Mouse (Mus musculus): ENCODE results near the gene Fbxw7. TPM values are rescaled to one million over a fixed set of nuclear protein-coding genes. Genes with fewer than 3 reads are reported as not detected.
"Not testable (repeated sequence)": the region's sequence is repeated elsewhere in the genome, so short reads cannot be mapped to it uniquely, and the experiment has no call there.

Fbxw7 gene
- total RNA-seq, 2 experiments from 2014 or later: 41.9 to 45.6 TPM

DNA sequence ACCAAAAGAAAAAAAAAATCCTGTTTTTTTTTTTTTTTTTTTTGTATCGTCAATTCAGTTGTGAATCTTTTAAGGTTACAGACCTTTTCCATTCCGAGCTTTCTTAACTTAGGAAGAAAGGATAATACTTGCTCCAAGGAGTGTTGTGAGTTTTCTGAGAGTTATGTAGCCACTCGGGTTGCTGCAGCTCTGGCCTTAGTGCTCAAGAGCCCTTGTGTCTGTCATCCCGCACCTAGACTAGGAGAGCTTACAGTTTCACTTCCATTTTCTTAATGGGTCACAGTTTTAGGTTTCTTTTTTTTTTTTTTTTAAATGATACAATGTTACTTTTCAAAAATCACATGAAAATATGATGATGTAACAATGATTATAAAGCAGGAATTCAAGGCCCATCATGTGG, 12.5 kb downstream of the Fbxw7 start:
- DNase-seq: no peak

DNA sequence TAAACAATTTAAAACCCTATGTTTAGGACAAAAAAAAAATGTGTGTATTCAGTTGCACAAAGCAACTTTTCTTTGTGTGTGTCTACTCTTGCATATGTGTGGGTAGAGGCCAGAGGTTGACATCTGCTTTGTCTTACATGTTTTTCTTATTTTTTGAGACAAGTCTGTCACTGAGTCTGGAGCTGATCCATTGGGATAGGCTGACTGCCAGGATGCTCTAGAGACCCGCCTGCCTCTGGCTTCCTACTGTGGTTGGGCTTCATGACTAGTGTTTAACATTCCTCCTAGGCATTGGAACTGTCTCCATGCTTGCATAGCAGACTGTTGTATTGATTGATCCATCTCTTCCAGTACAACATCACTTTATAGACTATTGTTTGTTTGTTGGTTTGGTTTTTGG, 14.3 kb downstream of the Fbxw7 start:
- no peak for DNase-seq

DNA sequence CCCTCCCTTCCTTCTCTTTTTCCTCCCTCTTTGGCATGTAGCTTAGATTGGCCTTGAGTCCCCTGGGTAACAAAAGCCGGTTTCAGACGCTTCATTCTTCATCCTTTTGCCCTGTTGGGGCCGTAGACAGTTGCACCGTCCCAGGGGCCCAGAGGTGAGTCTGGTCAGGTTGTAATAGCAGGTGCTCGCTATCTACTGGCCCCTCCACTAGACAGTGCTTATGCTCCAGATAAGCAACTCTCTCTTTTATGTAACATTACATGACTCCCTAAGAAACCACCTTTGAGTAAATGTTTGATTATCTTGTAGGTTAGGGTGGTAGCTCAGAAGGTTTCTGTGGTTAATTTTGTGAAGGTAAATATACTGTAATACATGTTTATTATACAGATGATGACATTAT, 21.0 kb downstream of the Fbxw7 start:
- DNase-seq: no peak

DNA sequence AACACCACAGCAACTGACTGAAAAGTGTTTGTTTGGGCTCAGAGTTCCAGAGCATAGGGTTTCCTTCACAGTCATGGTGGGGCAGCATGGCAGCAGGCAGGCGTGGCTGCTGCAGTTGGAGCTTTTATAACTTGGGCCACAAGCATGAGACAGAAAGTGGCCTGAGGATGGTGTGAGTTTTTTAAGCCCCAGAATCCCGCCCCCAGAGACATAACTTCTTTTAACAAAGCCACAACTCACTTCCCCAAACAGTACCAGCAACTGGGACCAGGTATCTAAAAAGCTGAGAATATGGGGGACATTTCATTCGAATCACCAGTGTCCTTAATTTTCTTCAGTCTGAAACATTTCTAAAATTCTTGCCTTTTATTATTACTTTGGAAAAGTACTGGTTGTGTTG, 22.9 kb downstream of the Fbxw7 start:
- DNase-seq: no peak

DNA sequence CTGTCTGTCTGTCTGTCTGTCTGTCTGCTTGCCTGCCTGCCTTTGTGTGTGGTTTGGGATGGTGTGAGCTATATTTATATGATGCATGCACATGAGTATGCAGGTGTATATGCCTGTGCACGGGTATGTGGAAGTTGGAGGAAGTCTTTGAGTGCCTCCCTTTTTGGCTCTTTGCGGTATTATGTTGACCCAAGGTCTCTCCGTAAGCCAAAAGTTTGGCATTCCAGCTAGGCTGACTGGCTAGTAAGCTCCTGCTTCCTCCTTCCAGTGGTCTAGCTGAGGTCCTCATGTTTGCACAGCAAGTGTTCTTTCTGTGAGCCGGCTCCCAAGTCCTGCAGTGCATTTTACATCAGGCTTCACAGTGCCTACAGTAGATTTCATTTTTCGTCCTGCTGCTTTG, 24.4 kb downstream of the Fbxw7 start:
- DNase-seq: no peak

DNA sequence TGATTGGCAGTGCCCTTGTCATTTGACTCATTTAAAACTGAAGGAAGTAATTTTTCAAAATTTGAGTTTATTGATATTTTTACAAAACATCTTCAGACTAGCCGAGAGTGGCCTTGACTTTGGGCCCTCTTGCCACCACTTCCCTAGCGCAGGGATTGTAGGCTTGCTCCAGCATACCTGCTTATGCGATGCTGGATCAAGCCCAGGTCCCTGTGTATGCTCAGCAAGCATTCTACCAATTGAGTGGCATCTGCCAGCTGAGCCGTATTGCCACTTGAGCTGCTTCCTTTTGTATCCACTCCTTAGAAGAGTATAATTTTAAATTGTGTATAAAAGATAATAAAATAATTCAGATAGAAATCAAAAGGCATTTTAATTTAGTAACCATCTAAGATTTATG, 26.2 kb downstream of the Fbxw7 start:
- no peak for DNase-seq

DNA sequence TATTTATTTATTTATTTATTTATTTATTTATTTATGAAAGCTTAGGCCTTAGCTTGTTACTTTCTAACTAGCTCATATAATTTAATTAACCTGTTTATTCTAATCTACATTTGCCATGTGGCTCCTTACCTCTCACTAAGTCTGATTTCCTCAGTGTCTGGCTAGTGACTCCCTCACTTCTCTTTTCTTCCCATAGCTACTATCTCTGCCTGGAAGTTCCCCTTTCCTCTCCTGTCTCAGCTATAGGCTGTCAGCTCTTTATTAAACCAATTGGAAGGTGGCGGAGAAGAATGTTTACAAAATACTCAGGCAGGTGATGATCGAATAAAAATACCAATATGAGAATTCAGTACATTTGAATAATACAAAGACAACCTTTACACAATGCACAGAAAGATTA, 27.7 kb downstream of the Fbxw7 start:
- DNase-seq: no peak

DNA sequence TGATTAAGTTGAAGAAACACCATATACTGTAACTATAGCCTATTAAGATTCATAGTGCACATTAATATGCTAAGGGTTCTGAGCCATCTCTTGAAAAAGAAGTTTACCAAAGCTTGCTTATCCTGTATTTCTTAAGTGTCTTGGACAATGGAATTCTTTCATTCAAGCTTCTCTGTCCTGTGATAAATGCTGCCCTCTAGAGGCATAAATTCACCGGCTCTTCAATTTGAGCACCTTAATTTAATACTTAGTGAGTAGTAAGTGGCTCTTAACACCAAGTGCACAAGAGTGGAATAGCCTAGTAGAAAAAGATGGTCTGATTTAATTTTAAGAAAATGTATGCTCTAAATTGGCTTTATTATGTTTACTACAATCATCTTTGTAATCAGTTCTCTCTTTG, 28.5 kb downstream of the Fbxw7 start:
- peak; percentile 71 for DNase-seq

DNA sequence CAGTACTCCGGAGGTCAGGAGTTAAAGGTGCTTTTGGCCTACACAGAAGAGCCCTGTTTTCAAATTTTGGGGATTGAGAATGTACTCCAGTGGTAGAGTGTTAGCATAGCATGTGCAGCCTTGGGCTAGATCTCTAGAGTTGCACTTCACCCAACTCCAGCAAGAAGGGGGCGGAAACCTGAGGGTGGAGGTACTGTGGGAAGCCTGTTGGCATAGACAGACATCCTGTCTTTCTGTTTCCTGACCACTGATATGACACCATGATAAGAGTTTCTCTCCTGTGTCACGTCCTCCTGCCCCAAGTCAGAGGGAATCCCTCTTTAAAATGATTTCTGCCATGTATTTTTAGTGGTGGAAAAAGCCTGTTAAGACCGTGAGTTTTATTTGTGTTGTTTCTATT, 33.7 kb downstream of the Fbxw7 start:
- peak; percentile 15 for DNase-seq

DNA sequence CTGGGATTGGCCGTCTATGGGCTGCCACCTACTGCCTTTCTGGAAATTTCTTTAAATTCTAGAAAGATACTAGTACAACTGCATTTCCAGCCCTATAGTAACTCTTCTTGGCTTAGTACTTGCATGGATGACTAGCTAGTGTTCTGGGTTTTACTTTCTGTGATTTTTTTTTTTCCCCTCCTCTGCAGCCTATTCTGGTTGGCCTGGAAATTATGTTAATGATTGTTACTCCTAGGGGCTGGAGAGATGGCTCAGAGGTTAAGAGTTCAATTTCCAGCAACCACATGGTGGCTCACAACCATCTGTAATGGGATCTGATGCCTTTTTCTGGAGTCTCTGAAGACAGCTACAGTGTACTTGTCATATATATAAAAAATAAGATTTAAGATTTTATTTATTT, 35.4 kb downstream of the Fbxw7 start:
- DNase-seq: no peak

DNA sequence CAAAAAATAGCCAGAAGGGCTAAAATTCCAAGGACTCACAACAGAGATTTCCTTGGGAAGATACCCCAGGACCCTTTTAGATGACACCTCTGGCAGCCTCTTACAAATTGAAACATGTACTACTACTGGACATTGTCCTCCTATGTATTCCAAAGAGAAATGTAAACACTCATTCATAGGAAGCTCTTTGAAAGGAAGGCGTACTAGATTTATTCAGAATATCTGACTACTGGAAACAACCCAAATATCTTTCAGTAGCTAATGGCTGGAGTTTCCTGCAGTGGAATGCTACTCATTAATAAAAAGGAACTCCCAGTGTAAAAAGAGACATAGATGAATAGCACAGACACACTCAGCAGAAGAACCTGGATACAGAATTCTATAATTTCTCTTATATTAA, 36.7 kb downstream of the Fbxw7 start:
- DNase-seq: no peak

DNA sequence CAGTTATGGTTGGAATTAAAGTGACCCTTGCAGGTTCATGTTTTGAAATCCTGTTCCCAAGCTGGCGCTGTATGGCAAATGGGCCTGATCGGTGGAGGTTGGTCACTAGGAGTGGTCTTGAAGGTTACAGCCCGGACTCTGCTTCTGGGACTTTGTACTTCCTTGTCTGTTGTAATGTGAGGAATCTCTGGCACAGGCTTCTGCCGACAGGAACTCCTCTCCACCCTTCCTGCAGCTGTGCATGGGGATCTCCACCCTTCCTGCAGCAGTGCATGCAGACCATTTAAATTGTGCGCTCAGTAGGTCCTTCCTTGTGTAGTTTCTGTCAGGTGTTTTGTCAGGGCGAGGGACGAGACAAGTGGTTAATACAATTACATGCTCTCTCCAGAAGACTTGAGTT, 37.8 kb downstream of the Fbxw7 start:
- DNase-seq: peak; percentile 55

DNA sequence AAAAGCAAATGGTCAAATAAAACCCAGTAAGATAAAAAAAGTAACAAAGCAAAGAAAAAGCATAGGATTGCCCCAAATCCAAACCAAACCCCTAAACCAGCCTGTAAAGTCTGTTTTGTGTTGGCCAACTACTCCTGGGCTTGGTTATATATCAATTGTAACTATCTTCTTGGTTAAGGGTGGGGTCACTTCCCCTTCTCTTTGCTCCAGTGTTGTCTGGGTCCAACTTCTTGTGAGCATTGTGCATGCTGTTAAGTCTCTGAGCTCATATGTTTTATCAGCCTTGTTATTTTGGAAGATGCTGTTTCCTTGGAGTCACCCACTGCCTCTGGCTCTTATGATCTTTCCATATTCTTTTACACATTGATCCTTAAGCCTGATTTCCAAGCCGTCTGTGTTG, 39.4 kb downstream of the Fbxw7 start:
- DNase-seq: no peak

DNA sequence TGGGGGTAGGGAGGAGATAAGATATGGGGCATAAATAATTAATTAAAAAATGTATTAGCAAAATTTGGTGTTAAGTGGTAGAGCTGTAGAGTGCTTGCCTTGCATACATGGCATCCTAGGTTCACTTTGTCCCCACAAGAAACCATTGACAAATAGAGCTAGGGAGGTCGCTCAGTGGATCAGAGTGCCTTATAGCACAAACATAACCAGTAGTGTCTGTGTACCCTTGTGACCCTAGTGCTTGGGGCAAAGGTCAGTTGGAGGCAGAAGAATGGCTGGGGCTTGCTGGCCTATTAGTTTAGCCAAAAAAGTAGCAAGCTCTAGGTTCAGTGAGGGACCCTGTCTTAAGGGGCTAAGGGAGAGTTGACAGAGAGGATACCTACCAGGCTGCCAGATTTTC, 45.6 kb downstream of the Fbxw7 start:
- no peak for DNase-seq

DNA sequence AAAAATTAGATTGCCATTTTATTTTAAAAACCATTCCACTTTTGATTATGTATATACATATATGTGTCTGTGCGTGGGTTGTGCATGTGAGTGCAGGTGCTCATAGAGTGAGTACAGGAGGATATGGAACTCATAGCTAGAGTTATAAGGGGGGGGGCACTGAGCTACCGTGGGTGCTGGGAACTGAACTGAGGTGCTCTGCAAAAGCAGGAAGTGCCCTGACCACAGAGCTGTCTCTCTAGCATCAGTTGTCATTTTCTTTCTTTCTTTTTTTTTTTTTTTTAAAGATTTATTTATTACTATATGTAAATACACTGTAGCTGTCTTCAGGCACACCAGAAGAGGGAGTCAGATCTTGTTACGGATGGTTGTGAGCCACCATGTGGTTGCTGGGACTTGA, 46.7 kb downstream of the Fbxw7 start:
- DNase-seq: not testable (repeated sequence)

DNA sequence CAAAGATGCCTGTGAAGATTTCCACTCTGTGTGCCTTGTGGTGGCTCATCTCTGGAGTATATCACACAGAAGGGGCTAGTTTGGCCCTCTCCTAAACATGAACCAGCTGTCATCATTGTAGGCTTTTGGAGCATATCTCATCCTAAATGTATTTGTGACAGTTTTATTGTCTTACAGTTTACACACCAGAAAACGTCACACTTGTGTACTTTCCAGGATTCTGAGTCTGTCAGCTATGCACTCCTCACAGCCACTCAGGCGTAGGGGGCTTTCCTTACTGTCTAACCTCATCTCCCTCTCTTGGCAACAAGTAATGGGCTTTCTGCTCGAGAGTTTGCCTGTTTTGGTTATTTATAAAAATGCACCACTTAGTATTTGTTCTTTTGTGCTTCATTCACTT, 50.6 kb downstream of the Fbxw7 start:
- DNase-seq: no peak

DNA sequence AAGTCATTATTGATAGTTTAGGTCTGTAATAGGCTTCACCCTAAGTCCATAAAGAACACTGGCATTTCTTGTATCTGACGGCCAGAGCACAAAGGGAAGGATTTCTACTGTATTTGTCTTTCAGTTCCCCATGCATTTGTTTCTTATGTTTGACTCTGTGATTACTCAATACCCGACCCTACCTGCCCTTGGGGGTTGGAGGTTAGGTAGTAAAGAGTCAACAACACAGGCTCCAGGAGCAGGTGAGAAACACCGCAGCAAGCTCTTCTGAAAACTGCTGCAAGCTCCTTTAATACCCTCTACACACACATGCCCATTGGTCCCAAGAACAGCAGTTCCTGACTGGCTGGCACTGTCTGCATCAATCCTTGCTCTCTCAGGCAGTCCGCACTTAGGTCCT, 51.8 kb downstream of the Fbxw7 start:
- no peak for DNase-seq

DNA sequence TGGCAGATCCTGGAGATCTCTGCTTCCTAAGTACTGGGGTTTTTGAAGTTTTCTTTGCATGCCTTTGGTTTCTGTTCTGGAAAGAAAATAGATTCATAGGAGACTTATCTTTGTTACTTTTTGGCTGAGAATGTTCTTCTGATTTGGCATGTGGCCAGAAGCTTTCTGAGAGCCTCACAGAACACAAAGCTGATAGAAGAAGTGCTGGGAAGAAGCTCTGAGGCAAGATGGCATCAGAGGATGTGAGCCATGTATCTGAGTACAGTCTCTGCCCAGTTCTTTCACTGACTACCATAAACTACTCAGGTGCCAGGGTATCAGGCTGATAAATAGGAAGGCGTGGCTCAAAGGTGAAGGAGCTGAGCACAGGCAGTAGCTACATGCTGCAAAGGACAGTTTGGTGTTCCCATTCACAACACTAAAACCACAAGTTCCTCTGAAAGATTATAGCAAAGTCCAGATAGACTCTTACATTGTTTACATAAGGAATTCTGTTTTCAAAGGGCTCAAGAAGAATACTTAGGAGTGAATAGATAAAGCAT, 52.4 kb downstream of the Fbxw7 start:
- no peak for DNase-seq

DNA sequence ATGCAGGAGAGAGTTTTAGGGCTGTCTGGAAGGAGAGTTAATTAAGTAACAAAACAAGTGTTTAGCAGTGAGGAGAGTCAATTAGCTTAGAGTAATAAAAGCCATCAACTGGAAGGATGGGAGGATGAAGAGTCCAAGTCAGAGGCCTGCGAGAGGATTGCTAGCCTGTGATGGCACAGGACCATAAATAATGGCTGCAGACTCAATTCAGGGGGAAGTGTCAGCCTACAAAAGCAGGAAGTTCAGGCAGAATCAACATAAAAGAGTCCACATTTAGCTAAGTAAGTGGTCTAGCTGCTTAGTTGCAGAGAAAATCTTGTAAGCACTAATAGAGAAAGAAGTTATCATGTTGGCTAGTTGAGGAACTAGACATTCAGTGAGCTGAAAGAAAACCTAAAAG, 52.9 kb downstream of the Fbxw7 start:
- no peak for DNase-seq

DNA sequence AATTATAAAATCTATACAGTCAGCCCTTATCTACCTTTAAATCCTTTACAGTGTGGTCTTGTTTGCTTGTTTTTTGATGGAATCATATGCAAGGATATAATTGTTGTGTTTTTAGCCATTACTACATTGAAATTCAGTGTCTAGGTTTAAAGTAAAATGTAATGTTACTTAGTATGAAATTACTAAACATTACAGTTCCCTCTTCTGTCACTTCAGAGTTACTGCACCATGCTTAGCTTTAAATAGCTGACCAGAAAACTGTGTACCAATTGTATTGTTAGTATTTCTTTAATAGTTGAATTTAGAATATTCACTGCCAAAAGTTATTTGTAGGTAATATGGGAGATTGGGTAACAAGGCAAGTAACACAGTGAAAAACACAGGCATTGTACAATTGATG, 55.1 kb downstream of the Fbxw7 start:
- DNase-seq: no peak

DNA sequence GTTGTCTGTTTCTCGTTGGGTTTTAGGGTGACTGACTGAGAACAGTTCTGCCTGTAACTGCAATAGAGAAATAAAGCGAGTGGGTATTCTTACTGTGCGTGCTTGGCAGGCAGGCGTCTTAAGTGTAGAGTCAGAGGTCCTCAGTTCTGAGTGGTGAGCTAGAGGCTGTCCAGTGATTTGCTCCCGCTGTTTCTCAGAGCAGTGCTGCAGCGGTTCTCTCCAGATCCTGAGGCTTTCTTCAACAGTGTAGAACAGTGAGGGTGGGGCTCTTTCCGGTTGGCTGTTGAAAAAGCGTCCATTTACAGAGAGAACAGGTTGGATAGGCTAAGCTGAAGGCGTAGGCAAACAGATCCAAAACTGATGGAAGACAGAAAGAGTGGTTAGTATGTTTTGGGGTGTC, 60.2 kb downstream of the Fbxw7 start:
- no peak for DNase-seq

DNA sequence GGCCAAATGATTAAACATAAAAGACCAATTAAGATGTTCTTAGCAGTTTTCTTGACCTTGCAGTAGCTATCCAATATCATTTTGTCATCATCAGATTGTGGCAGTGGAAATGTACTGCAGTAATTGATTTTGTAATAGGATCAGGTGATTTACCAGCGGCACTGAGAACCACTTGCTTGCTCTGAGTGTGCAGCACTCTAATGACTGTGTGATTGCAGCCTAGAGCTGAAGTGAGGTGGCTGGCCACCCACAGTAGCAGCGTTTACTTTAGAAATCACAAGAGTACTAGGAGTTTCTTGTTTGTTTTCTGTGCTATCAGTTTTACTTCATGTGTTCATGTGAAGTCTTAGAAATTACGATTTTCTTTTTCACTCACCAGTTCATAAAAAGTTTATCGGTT, 61.1 kb downstream of the Fbxw7 start:
- DNase-seq: no peak

DNA sequence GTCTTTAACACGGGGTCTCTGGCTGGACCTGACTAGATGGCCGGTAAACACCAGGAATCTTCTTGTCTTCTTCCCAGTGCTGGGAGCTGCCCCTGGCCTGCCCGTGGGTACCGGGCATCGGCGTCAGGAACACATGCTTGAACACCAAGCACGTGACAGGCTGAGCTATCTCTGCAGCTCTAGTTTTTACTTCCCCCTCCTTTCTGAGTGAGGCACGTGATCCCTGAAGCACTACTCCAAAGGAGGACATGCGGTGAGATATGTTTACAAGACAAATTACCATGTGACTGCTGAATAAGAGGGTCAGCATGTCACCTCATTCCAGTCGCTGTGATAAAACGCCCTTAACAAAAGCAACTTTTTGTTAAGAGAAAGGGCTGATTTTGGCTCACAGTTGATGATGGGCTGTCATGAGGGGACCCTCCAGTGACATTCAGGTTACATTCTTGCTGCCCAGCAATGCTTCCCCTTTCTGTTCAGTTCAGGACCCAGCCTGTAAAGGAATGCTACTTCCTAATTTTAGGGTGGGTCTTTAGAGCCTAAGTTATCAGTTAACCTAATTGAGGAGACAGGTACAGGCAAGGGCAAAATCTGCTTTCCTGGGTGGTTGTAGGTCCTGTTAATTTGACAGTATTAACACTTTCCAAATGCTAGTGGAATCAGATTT, 68.9 kb downstream of the Fbxw7 start:
- DNase-seq: peak; percentile 42

DNA sequence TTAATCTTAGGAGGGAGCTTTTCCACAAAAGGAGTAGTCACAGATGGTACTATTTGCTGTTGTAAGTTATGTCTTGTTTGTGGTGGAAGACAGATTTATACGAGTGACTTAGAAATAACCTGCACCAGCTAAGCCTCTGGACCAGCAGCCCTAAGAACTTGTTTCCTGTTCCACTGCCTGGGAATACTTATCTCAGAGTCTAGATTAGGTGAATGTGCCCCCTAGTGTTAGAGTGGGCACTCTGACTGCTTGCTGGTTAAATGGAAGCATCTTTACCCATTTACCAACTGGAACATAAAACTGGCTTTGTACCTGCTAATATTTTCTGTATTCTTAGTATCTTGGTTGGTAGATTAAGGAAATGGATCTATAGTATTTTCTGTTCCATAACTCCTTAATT, 74.6 kb downstream of the Fbxw7 start:
- peak; percentile 17 for DNase-seq

DNA sequence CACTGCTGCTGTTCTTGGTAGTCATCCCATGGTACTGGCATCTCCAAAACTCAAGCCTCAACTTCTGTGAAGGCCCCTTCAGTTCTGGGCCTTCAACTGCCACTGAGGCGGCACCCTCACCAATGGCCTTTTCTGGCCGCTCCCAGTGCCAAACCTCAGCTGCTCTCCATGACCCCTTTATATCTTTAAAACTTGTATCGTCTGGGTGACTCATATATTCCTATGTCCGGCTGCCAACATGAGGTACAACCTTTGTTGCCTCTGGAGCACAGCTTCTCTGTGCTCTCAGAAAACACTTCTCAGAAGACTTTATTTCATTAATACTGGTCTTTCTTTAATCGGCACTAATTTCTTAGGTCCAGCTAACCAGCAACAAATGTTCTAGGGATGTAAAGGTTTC, 75.9 kb downstream of the Fbxw7 start:
- peak; percentile 47 for DNase-seq
